Mouse (Mus musculus): ENCODE results near the gene Il20rb. TPM values are rescaled to one million over a fixed set of nuclear protein-coding genes. Genes with fewer than 3 reads are reported as not detected.

Gene Il20rb
- total RNA-seq, 2 experiments from 2014 or later: 0.18 to 0.28 TPM

- intact Hi-C loops (cut with DNase I): no loop called here
- DNase-seq (ENCODE audit: low spot score in 2 of 2): no peak
Measured at GRCm38 (mm10) chr9:100439481-100439880, 47.1 kb downstream of the Il20rb start.

DNA sequence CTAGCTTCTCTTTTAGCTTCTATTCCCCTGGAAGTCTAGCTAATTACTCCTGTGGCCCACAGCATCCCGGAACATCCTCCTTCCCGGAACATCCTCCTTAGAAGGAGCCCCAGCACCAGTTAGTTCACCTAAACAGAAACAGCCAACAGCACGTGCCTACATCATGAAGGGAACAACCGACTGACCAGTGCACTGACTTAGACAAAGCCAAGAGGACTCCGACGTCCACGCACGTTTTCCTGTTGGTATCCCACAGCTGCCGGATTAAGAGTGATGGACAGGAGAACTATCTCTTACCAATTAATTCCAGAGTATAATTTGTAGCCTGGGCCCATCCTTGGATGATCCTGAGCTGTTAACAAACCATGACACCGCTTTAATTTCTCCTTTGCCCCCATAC, 47.6 kb downstream of the Il20rb start:
- intact Hi-C loops (cut with DNase I): no loop called here
- no peak for DNase-seq (ENCODE audit: low spot score in 2 of 2)

GRCm38 (mm10) chr9:100436865-100437595, 49.6 kb downstream of the Il20rb start:
- no peak for DNase-seq (ENCODE audit: low spot score in 2 of 2)
- intact Hi-C loops (cut with DNase I): no loop called here

GRCm38 (mm10) chr9:100431355-100431754, 55.2 kb downstream of the Il20rb start:
- no peak for DNase-seq (ENCODE audit: low spot score in 2 of 2)
- intact Hi-C loops (cut with DNase I): no loop called here

GRCm38 (mm10) chr9:100430911-100431310, 55.7 kb downstream of the Il20rb start:
- no peak for DNase-seq (ENCODE audit: low spot score in 2 of 2)
- intact Hi-C loops (cut with DNase I): no loop called here

DNA sequence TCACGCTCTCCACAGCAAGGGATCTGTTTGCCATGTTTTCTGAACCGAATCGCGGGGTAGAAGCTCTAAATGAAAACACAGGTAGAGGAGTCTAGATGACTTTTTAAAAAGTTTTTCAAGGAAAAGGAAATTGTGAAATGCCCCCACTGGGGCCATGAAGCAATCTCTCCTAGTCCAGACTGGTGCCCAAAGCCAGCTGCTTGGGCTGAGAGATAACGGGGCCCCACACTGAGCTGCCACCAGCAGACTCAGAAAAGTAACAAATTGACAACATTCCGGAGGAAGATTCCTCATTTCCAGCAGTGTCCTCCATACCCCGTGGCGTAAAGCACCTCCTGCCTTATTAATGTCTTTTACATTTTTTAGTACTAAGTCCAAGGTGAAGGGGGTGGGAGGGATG, 66.9 kb downstream of the Il20rb start:
- no peak for DNase-seq (ENCODE audit: low spot score in 2 of 2)
- intact Hi-C loops (cut with DNase I): no loop called here

DNA sequence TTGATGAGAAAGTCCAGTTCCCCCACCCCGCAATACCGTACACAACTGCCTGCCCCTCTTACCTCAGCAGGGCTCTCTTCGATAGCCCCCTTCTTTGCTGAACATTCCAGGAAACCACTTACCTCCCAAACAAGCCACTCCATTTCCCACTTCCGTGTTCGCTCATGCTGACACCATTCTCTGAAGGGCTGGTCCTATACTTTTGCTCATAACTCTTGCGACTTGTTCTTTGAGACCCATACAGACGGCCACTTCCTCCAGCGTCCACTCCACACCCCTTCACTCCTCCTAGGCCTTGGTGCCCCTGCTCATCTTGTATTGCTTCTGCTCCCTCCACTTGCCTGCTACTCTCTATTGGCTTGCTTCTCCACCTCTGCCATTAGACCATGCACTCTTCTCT, 67.5 kb downstream of the Il20rb start:
- intact Hi-C loops (cut with DNase I): no loop called here
- no peak for DNase-seq (ENCODE audit: low spot score in 2 of 2)

DNA sequence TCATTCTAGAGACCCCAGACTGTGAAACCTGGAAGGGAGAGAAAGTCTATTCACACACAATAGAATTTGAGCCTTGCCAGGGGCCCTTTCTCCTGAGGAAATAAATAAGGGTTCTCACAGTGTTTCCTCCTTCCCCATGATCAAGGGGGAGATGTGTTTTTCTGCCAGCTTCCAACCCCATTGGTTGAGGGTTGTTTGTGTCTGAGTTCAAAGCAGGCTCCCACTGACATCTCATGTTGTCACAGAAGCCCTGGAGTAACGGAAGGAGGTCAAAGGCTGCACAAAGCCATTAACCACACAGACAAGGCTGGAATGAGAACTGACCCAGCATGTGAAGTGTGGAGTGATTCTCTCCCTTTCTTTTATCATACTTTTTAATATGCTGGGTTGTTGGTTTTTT, 69.8 kb downstream of the Il20rb start:
- intact Hi-C loops (cut with DNase I): no loop called here
- no peak for DNase-seq (ENCODE audit: low spot score in 2 of 2)

- no peak for DNase-seq (ENCODE audit: low spot score in 2 of 2)
- intact Hi-C loops (cut with DNase I): no loop called here
Measured at GRCm38 (mm10) chr9:100416299-100416698, 70.3 kb downstream of the Il20rb start.

DNA sequence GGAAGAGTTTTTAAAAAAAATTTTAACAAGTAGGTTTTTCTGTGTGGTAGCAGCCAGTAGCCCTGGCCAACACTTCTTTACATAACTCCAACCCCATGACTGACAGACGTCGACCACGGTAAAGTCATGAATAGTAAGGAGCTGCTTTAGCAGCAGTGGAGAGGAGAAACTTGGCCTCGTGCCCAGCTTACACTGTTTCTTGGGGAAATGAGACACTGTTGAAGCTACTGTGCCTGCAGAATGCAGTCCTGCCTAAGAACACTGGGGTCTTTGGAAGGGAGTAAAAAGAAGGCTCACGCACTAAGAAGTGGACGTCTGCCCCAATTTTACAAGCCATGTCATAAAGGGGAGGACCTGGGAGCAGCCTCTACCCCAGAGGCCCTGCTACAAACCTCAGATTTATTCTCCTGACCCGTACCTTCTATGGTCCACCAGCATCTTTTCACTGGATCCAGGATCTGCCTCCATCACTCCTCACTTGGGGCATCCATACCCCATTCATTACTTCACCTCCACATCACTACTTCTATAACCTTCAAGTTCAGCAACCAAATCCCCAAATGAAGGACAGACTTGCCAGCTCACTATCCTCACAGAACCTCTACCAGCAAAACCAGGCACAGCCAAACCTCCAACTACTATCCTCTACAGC, 71.1 kb downstream of the Il20rb start:
- DNase-seq (ENCODE audit: low spot score in 2 of 2): peak; percentile 38 to 57
- intact Hi-C loops (cut with DNase I): no loop called here

Other genes with a start within 250 kb of the Il20rb start
- gene Nck1, start 59.3 kb upstream of the Il20rb start, total RNA-seq (2021): 10 to 100 TPM; 37.8 to 38.0 TPM
- gene Slc35g2, start 84.3 kb upstream of the Il20rb start, total RNA-seq (2021): 10 to 100 TPM; 19.0 to 19.1 TPM
- gene Stag1, start 111.0 kb upstream of the Il20rb start, total RNA-seq (2021): 10 to 100 TPM; 42.3 to 49.7 TPM

All from left cerebral cortex, postnatal 25 days (tissue).